In genomic region chr2:181677096-181677754, GRCm38 (mm10) we compare ENCODE assay signal across 9 mouse cellular contexts. TPM values are rescaled to one million over a fixed set of nuclear protein-coding genes. Genes with fewer than 3 reads are reported as not detected.
A peak's percentile ranks its signal among the peaks of the same experiment; 100 is the strongest.
DNase-seq lines count a peak whose midpoint lies in the region; ATAC-seq and TF ChIP-seq lines count a peak whose summit lies in the region.
"Had no signal": no experiment of that assay in that cellular context is flagged by ENCODE, and none has a peak within 500 bp of the region (broad histone marks: within the 10 kb centered on the region; RNA-seq: fewer than 3 reads in every experiment).

No protein-coding gene starts in this region.

- no peak for ATAC-seq in forebrain, embryonic 14.5 days
- ATAC-seq in forebrain, embryonic 16.5 days: no peak

- no peak for DNase-seq in forebrain, embryonic 14.5 days (ENCODE audit: low spot score)
- DNase-seq in brain, embryonic 14.5 days (ENCODE audit: low read depth): peak; percentile 8
- DNase-seq in heart, postnatal 14 days: peak; percentile 58 to 65
- peak; percentile 35 for DNase-seq in lung, adult 2 months
- no peak for DNase-seq in thymus, postnatal 0 days (ENCODE audit: low spot score)
- DNase-seq in urinary bladder, postnatal 4 days (ENCODE audit: low spot score in 2 of 2): no peak
- no peak for DNase-seq in retina, embryonic 14.5 days (ENCODE audit: low spot score)

- peaks cover 13% of the 10 kb centered on the region for H3K27me3 ChIP-seq in forebrain, embryonic 14.5 days (replicated peaks; ENCODE audit: control insufficient read depth, insufficient read depth, low read length)
- peaks cover 15% of the 10 kb centered on the region for H3K27me3 ChIP-seq in forebrain, embryonic 16.5 days (replicated peaks; ENCODE audit: control insufficient read depth, insufficient read depth, low read length)

- H3K9ac ChIP-seq in forebrain, embryonic 14.5 days (ENCODE audit: low read length): no peak overlapping the region
- H3K9ac ChIP-seq in forebrain, embryonic 16.5 days (replicated peaks; ENCODE audit: low read depth, low read length): no peak overlapping the region

- intact Hi-C loops in heart, postnatal 14 days (cut with DNase I): loop anchor here (10.0 kb wide), 1 partner anchor 282 kb away; no protein-coding TSS in a partner anchor

- TF ChIP-seq POLR2A in brain, embryonic 14.5 days (IDR thresholded peaks at IDR 0.05; ENCODE audit: borderline replicate concordance, extremely low read depth, insufficient read depth, insufficient read length, poor library complexity, severe bottlenecking): no peak
- peak; percentile 17; the same call in 1 of the 2 replicates for TF ChIP-seq POLR2A in lung, adult 2 months (IDR thresholded peaks at IDR 0.05; ENCODE audit: borderline replicate concordance, extremely low read depth, low read depth, low read length)

- TF ChIP-seq CTCF in brain, embryonic 14.5 days (IDR thresholded peaks at IDR 0.05; ENCODE audit: borderline replicate concordance, extremely low read depth, insufficient read depth, insufficient read length): no peak
- peak; percentile 54 for TF ChIP-seq CTCF in lung, adult 2 months (IDR thresholded peaks at IDR 0.05; ENCODE audit: insufficient read depth, low read length)

- peaks cover 10% of the 10 kb centered on the region; the same call in 1 of the 2 replicates for H3K4me1 ChIP-seq in forebrain, embryonic 14.5 days (ENCODE audit: control insufficient read depth, insufficient read depth, low read length)
- H3K4me1 ChIP-seq in forebrain, embryonic 16.5 days (replicated peaks; ENCODE audit: control insufficient read depth, insufficient read depth, low read length): peaks cover 22% of the 10 kb centered on the region
- H3K4me1 ChIP-seq in lung, adult 2 months (ENCODE audit: control insufficient read depth, insufficient read depth, low read length): peaks cover 23% of the 10 kb centered on the region

- H3K4me3 ChIP-seq in forebrain, embryonic 14.5 days (ENCODE audit: low read depth, low read length): no peak overlapping the region
- H3K4me3 ChIP-seq in forebrain, embryonic 16.5 days (replicated peaks; ENCODE audit: low read length): no peak overlapping the region
- H3K4me3 ChIP-seq in lung, adult 2 months (replicated peaks; ENCODE audit: extremely low read depth, low read depth, low read length): no peak overlapping the region
- H3K4me3 ChIP-seq: megakaryocyte, embryonic 14.5 days had no signal

- H3K27ac ChIP-seq in forebrain, embryonic 14.5 days (ENCODE audit: low read depth, low read length): peak overlapping the region; percentile 39; the same call in 1 of the 2 replicates
- no peak overlapping the region; the same call in 1 of the 2 replicates for H3K27ac ChIP-seq in forebrain, embryonic 16.5 days (ENCODE audit: low read length)

- H3K36me3 ChIP-seq in forebrain, embryonic 14.5 days (ENCODE audit: control insufficient read depth, insufficient read depth, low read length): no peaks in the 10 kb centered on the region
- H3K36me3 ChIP-seq in forebrain, embryonic 16.5 days (ENCODE audit: control insufficient read depth, insufficient read depth): no peaks in the 10 kb centered on the region

- WGBS in forebrain, embryonic 14.5 days: 58% methylated on average over 5 of the region's 5 CpGs
- WGBS in forebrain, embryonic 16.5 days: 56% methylated on average over 5 of the region's 5 CpGs
- 53% methylated on average over 5 of the region's 5 CpGs for WGBS in lung, adult 2 months

- H3K4me2 ChIP-seq in forebrain, embryonic 14.5 days (ENCODE audit: low read length): no peak overlapping the region
- H3K4me2 ChIP-seq in forebrain, embryonic 16.5 days (ENCODE audit: low read length): no peak overlapping the region

- no peaks in the 10 kb centered on the region for H3K9me3 ChIP-seq in forebrain, embryonic 14.5 days (replicated peaks; ENCODE audit: control insufficient read depth, low read length)
- H3K9me3 ChIP-seq in forebrain, embryonic 16.5 days (ENCODE audit: control insufficient read depth, low read length): no peaks in the 10 kb centered on the region
- H3K9me3 ChIP-seq: megakaryocyte, embryonic 14.5 days had no signal

RNA-seq across cellular contexts. Expression of gene Tcea2, which starts 2.9 kb away (rescaled TPM):
- 42.0 and 44.3 TPM in 2 replicates for polyA plus RNA-seq in forebrain, embryonic 14.5 days (2014; fragmentation: Nextera tagmentation; extraction: Ambion mirVana)
- polyA plus RNA-seq in forebrain, embryonic 16.5 days (2015; fragmentation: Nextera tagmentation; extraction: Ambion mirVana): 58.3 and 60.5 TPM in 2 replicates
- 55.9 and 82.2 TPM in 2 replicates for polyA plus RNA-seq in brain, embryonic 14.5 days (2012; rRNA removed)
- 1 to 10 TPM; 6.4 to 8.7 TPM for total RNA-seq in heart, postnatal 14 days (2021)
- 9.9 and 15.7 TPM in 2 replicates for polyA plus RNA-seq in lung, adult 2 months (2012; rRNA removed)
- polyA plus RNA-seq in thymus, postnatal 0 days (2015; fragmentation: Nextera tagmentation; extraction: Ambion mirVana): 8.5 and 9.8 TPM in 2 replicates

RNA-seq across cellular contexts. Expression of gene Sox18, which starts 5.8 kb away (rescaled TPM):
- polyA plus RNA-seq in forebrain, embryonic 14.5 days (2014; fragmentation: Nextera tagmentation; extraction: Ambion mirVana): 12.5 and 15.1 TPM in 2 replicates
- polyA plus RNA-seq in forebrain, embryonic 16.5 days (2015; fragmentation: Nextera tagmentation; extraction: Ambion mirVana): 13.8 and 15.3 TPM in 2 replicates
- polyA plus RNA-seq in brain, embryonic 14.5 days (2012; rRNA removed): 26.8 and 31.6 TPM in 2 replicates
- total RNA-seq in heart, postnatal 14 days (2021): 10 to 100 TPM; 73.4 to 77.1 TPM
- 393 and 460 TPM in 2 replicates for polyA plus RNA-seq in lung, adult 2 months (2012; rRNA removed)
- 13.9 and 14.1 TPM in 2 replicates for polyA plus RNA-seq in thymus, postnatal 0 days (2015; fragmentation: Nextera tagmentation; extraction: Ambion mirVana)

RNA-seq across cellular contexts. Expression of gene Rgs19, which starts 16.6 kb away (rescaled TPM):
- 60.3 and 63.6 TPM in 2 replicates for polyA plus RNA-seq in forebrain, embryonic 14.5 days (2014; fragmentation: Nextera tagmentation; extraction: Ambion mirVana)
- 61.2 and 63.3 TPM in 2 replicates for polyA plus RNA-seq in forebrain, embryonic 16.5 days (2015; fragmentation: Nextera tagmentation; extraction: Ambion mirVana)
- 75.9 and 87.7 TPM in 2 replicates for polyA plus RNA-seq in brain, embryonic 14.5 days (2012; rRNA removed)
- total RNA-seq in heart, postnatal 14 days (2021): 1 to 10 TPM; 7.2 to 8.1 TPM
- 77.2 and 82.8 TPM in 2 replicates for polyA plus RNA-seq in lung, adult 2 months (2012; rRNA removed)
- polyA plus RNA-seq in thymus, postnatal 0 days (2015; fragmentation: Nextera tagmentation; extraction: Ambion mirVana): 80.7 and 97.8 TPM in 2 replicates

RNA-seq across cellular contexts. Expression of gene Gm29797, which starts 20.4 kb away (rescaled TPM):
- polyA plus RNA-seq in forebrain, embryonic 14.5 days (2014; fragmentation: Nextera tagmentation; extraction: Ambion mirVana): not detected in 2 replicates
- polyA plus RNA-seq in forebrain, embryonic 16.5 days (2015; fragmentation: Nextera tagmentation; extraction: Ambion mirVana): 0.49 TPM in 1 of 2 replicates, not detected in the other
- polyA plus RNA-seq in brain, embryonic 14.5 days (2012; rRNA removed): 0.10 and 0.27 TPM in 2 replicates
- not detected for total RNA-seq in heart, postnatal 14 days (2021)
- polyA plus RNA-seq in lung, adult 2 months (2012; rRNA removed): not detected in 2 replicates
- 0.18 and 0.44 TPM in 2 replicates for polyA plus RNA-seq in thymus, postnatal 0 days (2015; fragmentation: Nextera tagmentation; extraction: Ambion mirVana)

RNA-seq across cellular contexts. Expression of gene Lkaaear1, which starts 21.0 kb away (rescaled TPM):
- polyA plus RNA-seq in forebrain, embryonic 14.5 days (2014; fragmentation: Nextera tagmentation; extraction: Ambion mirVana): not detected in 2 replicates
- polyA plus RNA-seq in forebrain, embryonic 16.5 days (2015; fragmentation: Nextera tagmentation; extraction: Ambion mirVana): not detected in 2 replicates
- not detected in 2 replicates for polyA plus RNA-seq in brain, embryonic 14.5 days (2012; rRNA removed)
- not detected for total RNA-seq in heart, postnatal 14 days (2021)
- polyA plus RNA-seq in lung, adult 2 months (2012; rRNA removed): not detected in 2 replicates
- not detected in 2 replicates for polyA plus RNA-seq in thymus, postnatal 0 days (2015; fragmentation: Nextera tagmentation; extraction: Ambion mirVana)

Comparison
In these comparisons a context has a peak if more than half of its experiments do, and no peak if none do; other contexts are left out.
1. DNase-seq: peak in brain, embryonic 14.5 days (single experiment), heart, postnatal 14 days (2 of 2) and lung, adult 2 months (single experiment); none in forebrain, embryonic 14.5 days (single experiment), thymus, postnatal 0 days (single experiment), urinary bladder, postnatal 4 days (0 of 2) and retina, embryonic 14.5 days (single experiment).
2. RNA of gene Sox18, which starts 5.8 kb away (polyA plus RNA-seq): 393 to 460 TPM in lung, adult 2 months; 26.8 to 31.6 TPM in brain, embryonic 14.5 days, 13.9 to 14.1 TPM in thymus, postnatal 0 days, 13.8 to 15.3 TPM in forebrain, embryonic 16.5 days and 12.5 to 15.1 TPM in forebrain, embryonic 14.5 days; every median in the first group is over 10 times any median in the second.